Mouse (Mus musculus): ENCODE results near the gene Myo10.

GRCm38 (mm10) chr15:25673231-25673980 lies 51.1 kb downstream of the Myo10 start:
- TF ChIP-seq POLR2A (IDR thresholded peaks at IDR 0.05; ENCODE audit: extremely low read depth, insufficient read depth, low read length) (no peak), CTCF (IDR thresholded peaks at IDR 0.05; ENCODE audit: low read depth, low read length) (no peak)

Data from liver, adult 2 months (tissue).